Mouse (Mus musculus): ENCODE measurements at regions not wholly inside any gene's neighbourhood (a gene's known extent, or its start where the extent isn't known, plus 50 kb on each side); places are given as distances from the start of the nearest gene placed in this dataset.

DNA sequence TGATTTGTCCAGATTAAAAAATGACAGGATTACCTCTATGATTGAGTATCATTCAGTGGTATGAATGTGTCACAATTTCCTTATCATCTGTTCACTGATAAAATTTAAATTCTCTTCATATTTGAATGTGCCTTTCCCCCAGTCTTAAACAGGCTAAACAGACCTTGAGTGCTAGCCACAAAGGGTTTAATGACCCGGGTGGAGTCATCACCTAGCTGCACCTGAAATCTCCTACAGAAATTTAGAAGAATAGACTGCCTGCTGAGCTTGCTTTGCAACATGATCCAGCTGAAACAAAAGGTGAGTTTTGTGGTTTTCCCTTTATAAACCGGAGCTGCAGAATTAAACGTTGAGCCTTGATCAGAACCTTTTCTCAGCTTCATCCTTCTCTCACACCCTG lies 156.1 kb upstream of the Vwde start:
- TF ChIP-seq CTCF (IDR thresholded peaks at IDR 0.05; ENCODE audit: borderline replicate concordance, insufficient read depth, low read depth, low read length): no peak
- no peak for TF ChIP-seq POLR2A (IDR thresholded peaks at IDR 0.05; ENCODE audit: borderline replicate concordance, insufficient read depth, low read length)

Data from cerebellum, adult 2 months (tissue).